Mouse (Mus musculus) ovary, postnatal 10 days (tissue): ENCODE measurements at regions not wholly inside any gene's neighbourhood (a gene's known extent, or its start where the extent isn't known, plus 50 kb on each side); places are given as distances from the start of the nearest gene placed in this dataset.
A peak's percentile ranks its signal among the peaks of the same experiment; 100 is the strongest.

ENCODE experiments used
- DNase-seq: peaks from one replicate; pipeline ENCODE4 v3.0.0; 2022; ENCODE audit warnings: low spot score

DNA sequence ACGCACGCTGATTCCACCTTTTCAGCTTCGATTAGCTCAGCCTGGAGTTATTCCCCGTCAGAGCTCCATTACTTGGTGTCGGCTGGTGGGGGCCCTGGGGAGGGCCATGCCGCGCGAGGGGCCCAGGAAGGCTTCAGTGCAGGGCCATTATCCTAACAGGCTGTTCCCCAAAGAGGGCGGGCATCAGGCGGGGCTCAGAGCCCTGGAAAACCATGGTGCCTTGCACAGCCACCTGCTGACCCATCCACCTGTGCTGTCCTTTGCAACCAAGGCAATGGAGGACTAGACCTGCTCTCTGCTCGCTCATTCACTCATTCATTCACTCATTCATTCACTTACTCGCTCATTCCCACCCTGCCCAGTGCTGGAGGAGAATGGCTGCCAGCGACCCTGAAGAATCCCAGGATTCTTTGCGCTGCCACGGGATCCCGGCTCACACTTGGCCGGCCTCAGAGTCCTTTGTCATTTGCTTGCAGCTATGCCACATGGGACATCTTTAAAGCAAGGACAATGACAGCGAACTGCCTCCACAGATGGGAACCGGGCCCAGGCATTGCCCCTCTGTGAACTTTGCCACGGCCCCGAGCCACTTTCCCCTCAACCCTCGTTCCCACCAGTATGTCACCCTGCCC lies 78.6 kb upstream of the Nkx1-1 start:
- no peak for DNase-seq

DNA sequence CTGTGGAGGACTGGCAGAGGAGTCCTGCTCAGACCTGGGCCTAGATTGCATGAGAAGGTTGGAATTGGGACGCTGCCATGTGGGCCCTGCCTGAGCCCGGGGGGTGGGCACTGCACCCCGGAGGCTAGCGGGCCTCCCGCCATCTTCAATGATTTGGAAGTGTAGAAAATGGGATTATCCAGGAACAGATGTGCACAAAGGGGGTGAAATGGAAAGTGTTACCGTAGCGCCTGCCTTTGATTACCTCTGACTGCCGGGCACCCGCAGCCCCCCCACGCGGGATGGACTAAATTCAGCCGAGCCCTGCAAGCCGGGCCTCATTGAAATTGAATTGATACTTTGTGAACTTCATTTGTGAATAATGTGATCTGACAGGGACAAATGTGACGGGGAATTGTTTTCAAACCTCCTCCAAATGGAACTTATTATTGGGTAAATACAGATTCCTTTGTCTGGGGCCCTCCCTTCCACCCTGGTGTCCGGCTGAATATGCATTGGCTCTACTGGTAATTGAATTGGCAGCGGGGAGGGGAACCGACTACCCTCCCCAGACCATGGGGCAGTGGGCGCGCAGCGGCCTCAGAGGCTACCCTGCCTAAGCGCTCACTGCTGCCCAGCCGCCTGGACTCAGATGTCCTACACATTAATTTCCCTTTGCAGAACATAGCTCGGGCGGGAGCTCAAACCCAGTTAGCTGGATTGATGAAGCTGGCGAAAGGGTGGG lies 77.9 kb upstream of the Nkx1-1 start:
- no peak for DNase-seq

DNA sequence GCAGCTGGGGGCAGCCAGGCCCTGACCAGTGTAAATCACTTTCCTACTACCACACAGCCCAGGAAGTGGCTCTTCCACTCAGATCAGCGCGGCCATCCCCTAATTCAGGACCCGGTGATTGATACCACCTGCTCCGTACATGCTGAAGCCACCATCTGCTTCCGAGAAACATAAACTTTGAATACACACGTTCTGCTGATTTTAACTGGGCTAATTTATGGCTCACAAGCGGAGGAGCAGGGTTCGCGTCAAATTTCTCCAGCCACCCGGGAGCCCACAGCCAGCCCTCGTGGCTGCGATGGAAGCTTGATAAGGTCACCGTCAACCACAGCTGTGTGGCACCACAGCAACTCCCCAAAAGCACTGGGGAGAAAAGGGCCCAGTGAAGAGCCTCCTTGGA lies 72.0 kb upstream of the Nkx1-1 start:
- no peak for DNase-seq

DNA sequence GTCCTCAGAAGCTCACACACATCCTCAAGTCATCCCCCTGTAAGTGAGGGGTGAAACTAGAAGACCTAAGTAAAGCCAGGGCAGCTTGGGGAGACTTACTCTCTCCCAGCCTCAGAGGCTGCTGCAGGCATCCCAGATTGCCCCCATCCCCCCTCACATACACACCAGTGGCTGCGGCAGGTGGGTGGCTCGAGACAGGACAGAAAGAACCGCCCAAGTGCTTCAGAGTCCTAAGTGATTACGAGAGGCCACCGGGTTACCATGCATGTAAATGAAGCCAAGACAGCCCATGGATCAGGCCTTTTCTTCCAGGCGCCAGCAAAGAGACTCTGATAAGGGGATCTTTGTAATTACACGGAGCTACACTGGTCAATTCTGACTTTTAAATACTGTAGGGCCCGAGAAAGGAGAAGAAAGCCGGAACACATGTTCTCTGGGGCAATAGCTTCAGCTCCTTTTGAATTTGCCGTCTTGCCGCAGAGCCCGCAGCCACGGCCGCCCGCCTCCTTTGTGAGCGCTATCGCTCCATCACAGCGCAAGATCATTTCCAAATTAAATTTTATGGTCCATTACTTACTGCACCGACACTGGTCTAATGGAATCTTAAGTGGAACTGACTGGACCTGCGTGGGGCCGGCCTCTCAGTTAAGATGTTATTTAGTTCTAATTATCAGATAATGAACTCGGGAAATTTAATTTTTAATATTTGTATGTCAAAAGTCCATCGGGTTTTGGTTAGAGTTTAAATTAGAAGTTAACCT lies 68.1 kb upstream of the Nkx1-1 start:
- no peak for DNase-seq

DNA sequence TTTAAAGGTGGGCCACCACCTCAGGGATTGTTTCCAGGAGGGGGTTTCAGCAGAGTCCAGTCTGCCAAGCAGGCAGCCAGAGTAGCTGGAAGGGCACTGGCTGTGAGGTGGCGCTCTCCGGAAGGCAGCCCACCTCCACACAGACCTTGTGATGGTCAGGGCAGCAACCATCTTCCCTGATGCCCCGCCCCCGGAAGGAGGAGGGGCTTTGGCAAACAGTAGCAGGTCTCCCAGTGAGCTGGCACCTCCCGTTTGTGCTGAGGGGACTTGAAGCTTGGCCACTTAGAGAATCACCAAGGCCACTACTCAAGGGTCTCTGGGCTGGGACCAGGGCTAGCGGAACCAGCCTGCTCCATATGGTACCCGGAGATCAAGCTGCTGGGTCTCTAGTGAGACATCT lies 67.4 kb upstream of the Nkx1-1 start:
- no peak for DNase-seq

DNA sequence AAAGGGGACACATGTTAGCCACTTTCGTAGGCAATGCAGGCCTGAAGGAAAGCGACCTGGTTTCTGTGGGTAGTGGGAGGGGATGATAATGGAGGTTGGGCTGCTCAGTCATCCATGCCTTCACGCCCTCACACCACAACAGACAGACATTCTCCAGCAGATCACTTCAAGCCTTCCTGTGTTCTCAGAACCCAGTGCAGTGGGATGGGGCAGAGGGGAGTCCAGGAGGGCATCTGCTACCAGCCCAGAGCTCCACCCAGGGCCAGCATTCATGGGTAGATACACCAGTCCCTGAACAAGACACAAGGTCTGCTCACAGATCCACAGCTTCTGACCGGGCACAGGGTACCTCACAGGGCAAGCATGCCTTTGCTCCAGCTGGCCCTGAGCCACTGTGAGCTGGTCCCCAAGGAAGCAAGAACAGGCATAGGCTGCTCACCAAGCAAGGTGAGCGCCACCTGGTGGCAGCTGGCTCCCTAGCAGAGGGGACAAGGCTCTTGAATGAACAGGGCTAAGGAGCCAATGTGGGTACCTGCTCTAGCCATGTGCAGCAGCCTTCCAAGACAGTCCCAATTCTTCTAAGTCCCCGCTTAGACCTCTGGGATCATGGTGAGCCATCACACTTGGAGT lies 62.2 kb upstream of the Nkx1-1 start:
- DNase-seq: peak; percentile 35

DNA sequence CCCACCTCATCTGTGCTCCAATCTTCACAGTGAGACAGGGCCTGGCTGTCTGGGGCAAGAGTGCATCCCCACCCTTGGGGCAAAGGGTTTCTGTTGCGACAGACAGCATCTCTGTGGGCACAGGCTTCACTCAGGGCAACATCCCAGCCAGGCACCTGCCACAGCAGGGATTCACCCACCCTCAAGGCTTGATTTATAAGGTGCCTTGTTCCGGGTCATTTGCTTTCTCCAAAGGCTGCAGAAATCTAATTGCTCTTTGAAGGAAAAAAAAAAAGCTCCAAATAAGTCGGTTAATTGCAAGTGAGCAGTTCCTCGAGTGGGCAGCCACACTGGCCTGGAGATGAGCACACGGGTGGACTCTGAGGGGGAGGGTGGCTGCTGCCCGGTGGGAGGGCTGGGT lies 61.5 kb upstream of the Nkx1-1 start:
- DNase-seq: no peak

DNA sequence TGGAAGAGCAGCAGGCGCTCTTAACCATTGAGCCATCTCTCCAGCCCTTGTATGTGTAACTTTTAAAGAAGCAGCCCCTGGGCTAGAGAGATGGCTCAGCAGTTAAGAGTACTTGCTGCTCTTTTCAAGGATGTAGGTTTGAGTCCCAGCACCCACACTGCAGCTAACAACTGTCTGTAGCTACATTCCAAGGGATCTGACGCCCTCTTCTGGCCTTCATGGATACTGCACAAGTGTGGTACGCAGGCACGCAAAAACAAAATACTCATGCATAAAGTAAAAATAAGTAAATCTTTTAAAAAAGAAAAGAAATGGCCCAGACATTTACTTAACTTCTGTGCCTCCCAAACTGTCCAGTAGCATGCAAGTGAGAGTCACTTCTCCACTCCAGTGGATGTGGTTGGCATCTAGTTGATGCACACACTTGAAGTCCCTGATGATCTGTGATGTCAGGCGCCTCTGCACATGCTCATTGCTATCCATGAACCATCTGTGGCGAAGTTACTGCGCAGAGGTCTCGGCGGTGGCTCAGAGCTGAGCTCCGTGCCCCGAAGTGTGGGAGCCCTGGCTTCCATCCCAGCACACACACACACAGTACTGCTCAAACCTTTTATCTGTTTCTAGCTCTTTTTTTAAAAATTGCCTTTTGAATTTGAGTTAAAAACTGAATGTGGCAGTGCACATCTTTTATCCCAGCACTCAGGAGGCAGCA lies 59.0 kb upstream of the Nkx1-1 start:
- no peak for DNase-seq

DNA sequence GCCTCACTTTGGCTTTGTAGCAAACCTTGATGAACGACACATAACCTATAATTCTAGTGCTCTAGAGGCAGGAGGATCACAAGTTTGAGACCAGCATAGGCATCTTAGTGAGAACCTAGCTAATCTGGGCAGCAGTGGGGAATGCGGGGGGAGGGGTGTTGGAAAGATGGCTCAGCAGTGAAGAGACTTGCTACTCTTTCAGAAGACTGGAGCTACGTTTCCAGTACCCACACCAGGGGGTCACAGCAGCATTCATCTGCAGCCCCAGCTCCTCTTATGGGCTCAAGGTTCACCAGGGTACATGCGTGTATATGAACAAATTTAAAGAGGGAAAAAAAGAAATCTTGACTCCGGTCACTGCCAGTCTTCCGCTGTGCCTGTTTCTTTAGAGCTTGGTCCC lies 55.5 kb upstream of the Nkx1-1 start:
- DNase-seq: no peak

DNA sequence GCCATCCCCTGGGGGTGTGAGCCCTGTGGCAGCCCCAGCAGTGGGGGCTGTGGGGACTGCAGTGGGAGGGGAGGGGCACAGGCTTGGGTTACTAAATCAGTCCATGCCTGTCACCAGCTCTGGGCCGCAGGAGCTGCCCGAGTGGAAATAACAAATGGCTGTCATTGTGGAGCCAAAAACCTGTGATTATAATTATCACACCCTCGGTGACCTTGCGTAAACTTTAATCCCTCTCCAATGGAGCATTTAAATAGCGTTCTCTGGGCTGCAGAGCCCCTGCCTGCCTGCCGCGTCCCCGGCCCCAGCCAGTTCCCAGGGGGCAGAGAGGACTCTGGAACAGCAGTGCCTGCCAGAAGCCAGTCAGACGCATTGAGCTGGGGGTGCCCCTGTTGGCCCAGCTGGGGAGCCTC lies 54.4 kb upstream of the Nkx1-1 start:
- no peak for DNase-seq

DNA sequence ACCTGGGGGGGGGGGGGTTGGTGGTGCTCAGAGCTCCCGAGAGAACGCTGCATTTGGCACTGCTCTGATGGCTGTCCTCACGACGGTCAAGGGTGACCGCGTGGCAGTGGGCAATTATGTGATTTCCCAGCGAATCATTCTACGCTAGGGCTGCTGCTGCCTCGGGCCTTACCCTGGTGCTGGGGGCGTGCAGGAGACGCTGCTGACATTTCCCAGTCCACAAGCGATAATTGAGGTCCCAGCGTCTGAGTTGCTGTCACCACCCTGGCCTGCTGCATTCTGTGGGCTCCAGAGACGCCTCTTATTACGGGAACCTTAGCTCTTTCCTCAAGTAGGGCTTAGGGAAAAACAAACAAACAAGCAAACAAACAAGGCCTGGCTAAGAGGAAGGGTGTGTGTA lies 52.0 kb upstream of the Nkx1-1 start:
- DNase-seq: no peak
